In genomic region chr2:151985426-151986172, GRCm38 (mm10) we compare ENCODE assay signal across 20 mouse cellular contexts. TPM values are rescaled to one million over a fixed set of nuclear protein-coding genes. Genes with fewer than 3 reads are reported as not detected.
A peak's percentile ranks its signal among the peaks of the same experiment; 100 is the strongest.
DNase-seq lines count a peak whose midpoint lies in the region; ATAC-seq and TF ChIP-seq lines count a peak whose summit lies in the region.
"Had no signal": no experiment of that assay in that cellular context is flagged by ENCODE, and none has a peak within 500 bp of the region (broad histone marks: within the 10 kb centered on the region; RNA-seq: fewer than 3 reads in every experiment).

No protein-coding gene starts in this region.

- peak overlapping the region; percentile 5; the same call in 1 of the 2 replicates for H3K27ac ChIP-seq in kidney, embryonic 14.5 days (ENCODE audit: low read depth, low read length)
- no peak overlapping the region for H3K27ac ChIP-seq in lung, embryonic 16.5 days (ENCODE audit: low read length)
- no peak overlapping the region for H3K27ac ChIP-seq in lung, postnatal 0 days (ENCODE audit: low read length)
- H3K27ac ChIP-seq in hindbrain, embryonic 11.5 days (ENCODE audit: low read depth, low read length) = no peak overlapping the region
- H3K27ac ChIP-seq: embryonic facial prominence, embryonic 15.5 days; forebrain, embryonic 10.5 days; heart, embryonic 10.5 days; lung, embryonic 15.5 days; stomach, embryonic 15.5 days had no signal

- H3K27me3 ChIP-seq in kidney, embryonic 14.5 days (ENCODE audit: control insufficient read depth, insufficient read depth, low read length) = no peaks in the 10 kb centered on the region
- H3K27me3 ChIP-seq in lung, embryonic 16.5 days (ENCODE audit: control insufficient read depth, insufficient read depth, low read depth, low read length) = no peaks in the 10 kb centered on the region
- H3K27me3 ChIP-seq in lung, postnatal 0 days (replicated peaks; ENCODE audit: insufficient read depth, low read length) = no peaks in the 10 kb centered on the region
- H3K27me3 ChIP-seq in hindbrain, embryonic 11.5 days (ENCODE audit: control insufficient read depth, insufficient read depth, low read length) = no peaks in the 10 kb centered on the region
- H3K27me3 ChIP-seq: lung, embryonic 15.5 days; Patski; stomach, embryonic 15.5 days had no signal

- H3K4me1 ChIP-seq in kidney, embryonic 14.5 days (ENCODE audit: control insufficient read depth, insufficient read depth, low read length) = no peaks in the 10 kb centered on the region
- peaks cover 2% of the 10 kb centered on the region for H3K4me1 ChIP-seq in lung, embryonic 16.5 days (replicated peaks; ENCODE audit: control insufficient read depth, insufficient read depth, low read length)
- H3K4me1 ChIP-seq in lung, postnatal 0 days (ENCODE audit: insufficient read depth, low read depth, low read length) = peaks cover 2% of the 10 kb centered on the region; the same call in 1 of the 2 replicates
- H3K4me1 ChIP-seq in hindbrain, embryonic 11.5 days (replicated peaks; ENCODE audit: control insufficient read depth, insufficient read depth, low read length) = no peaks in the 10 kb centered on the region

- H3K4me3 ChIP-seq in kidney, embryonic 14.5 days (ENCODE audit: low read length) = no peak overlapping the region
- no peak overlapping the region for H3K4me3 ChIP-seq in lung, embryonic 16.5 days (ENCODE audit: low read length)
- H3K4me3 ChIP-seq in lung, postnatal 0 days (ENCODE audit: low read depth, low read length) = no peak overlapping the region
- H3K4me3 ChIP-seq in hindbrain, embryonic 11.5 days (ENCODE audit: low read depth, low read length) = no peak overlapping the region
- H3K4me3 ChIP-seq: embryonic facial prominence, embryonic 15.5 days; forebrain, embryonic 10.5 days; heart, embryonic 10.5 days; lung, embryonic 15.5 days; megakaryocyte, embryonic 14.5 days; stomach, embryonic 15.5 days had no signal

- WGBS in kidney, embryonic 14.5 days = 28% methylated on average over 7 of the region's 7 CpGs
- 47% methylated on average over 7 of the region's 7 CpGs for WGBS in lung, embryonic 16.5 days
- 47% methylated on average over 7 of the region's 7 CpGs for WGBS in lung, postnatal 0 days
- WGBS in hindbrain, embryonic 11.5 days = 72% methylated on average over 7 of the region's 7 CpGs

- peak; percentile 79 for ATAC-seq in kidney, embryonic 14.5 days (ENCODE audit: low FRiP score, low TSS enrichment)
- 0 out of 2 replicates have a peak, but pooled peaks have one; percentile 34 for ATAC-seq in lung, embryonic 16.5 days (ENCODE audit: low read depth)
- no peak for ATAC-seq in lung, postnatal 0 days
- ATAC-seq in common myeloid progenitor, adult 5-6 weeks (replicated peaks; ENCODE audit: low read depth, poor library complexity, severe bottlenecking) = peak; percentile 52
- ATAC-seq in neutrophil, adult 5-6 weeks (ENCODE audit: extremely low read depth, insufficient number of reproducible peaks, low FRiP score, poor library complexity, severe bottlenecking) = 0 out of 2 replicates have a peak, but pooled peaks have one; percentile 30
- no peak for ATAC-seq in hindbrain, embryonic 11.5 days (ENCODE audit: low FRiP score)
- ATAC-seq: activated CD4-positive, CD25-positive, alpha-beta regulatory T cell, adult 4 months; Patski had no signal

- no peak overlapping the region for H3K4me2 ChIP-seq in kidney, embryonic 14.5 days (replicated peaks; ENCODE audit: low read depth, low read length)
- H3K4me2 ChIP-seq in lung, embryonic 16.5 days (ENCODE audit: low read depth, low read length) = no peak overlapping the region
- H3K4me2 ChIP-seq in lung, postnatal 0 days (replicated peaks; ENCODE audit: low read depth, low read length) = no peak overlapping the region
- no peak overlapping the region for H3K4me2 ChIP-seq in hindbrain, embryonic 11.5 days (replicated peaks; ENCODE audit: low read depth, low read length)
- H3K4me2 ChIP-seq: embryonic facial prominence, embryonic 15.5 days; lung, embryonic 15.5 days; stomach, embryonic 15.5 days had no signal

- no peaks in the 10 kb centered on the region for H3K9me3 ChIP-seq in kidney, embryonic 14.5 days (ENCODE audit: control insufficient read depth, low read length)
- no peaks in the 10 kb centered on the region for H3K9me3 ChIP-seq in lung, embryonic 16.5 days (ENCODE audit: control insufficient read depth, low read length)
- H3K9me3 ChIP-seq in lung, postnatal 0 days (ENCODE audit: low read length) = no peaks in the 10 kb centered on the region
- no peaks in the 10 kb centered on the region for H3K9me3 ChIP-seq in hindbrain, embryonic 11.5 days (ENCODE audit: control insufficient read depth, low read length)
- H3K9me3 ChIP-seq: embryonic facial prominence, embryonic 15.5 days; forebrain, embryonic 10.5 days; heart, embryonic 10.5 days; lung, embryonic 15.5 days; megakaryocyte, embryonic 14.5 days; stomach, embryonic 15.5 days had no signal

- TF ChIP-seq CTCF in lung, postnatal 0 days (IDR thresholded peaks at IDR 0.05) = no peak

- H3K36me3 ChIP-seq in kidney, embryonic 14.5 days (ENCODE audit: control insufficient read depth, insufficient read depth, low read length) = no peaks in the 10 kb centered on the region
- H3K36me3 ChIP-seq in lung, embryonic 16.5 days (ENCODE audit: control insufficient read depth, insufficient read depth, low read length) = no peaks in the 10 kb centered on the region
- no peaks in the 10 kb centered on the region for H3K36me3 ChIP-seq in lung, postnatal 0 days (ENCODE audit: insufficient read depth, low read length)
- no peaks in the 10 kb centered on the region for H3K36me3 ChIP-seq in hindbrain, embryonic 11.5 days (ENCODE audit: control insufficient read depth, insufficient read depth, low read length)
- H3K36me3 ChIP-seq: embryonic facial prominence, embryonic 15.5 days; forebrain, embryonic 10.5 days; heart, embryonic 10.5 days; lung, embryonic 15.5 days; stomach, embryonic 15.5 days had no signal

- no peak for DNase-seq in kidney, adult 18-20 months
- no peak for DNase-seq in lung, postnatal 0 days (ENCODE audit: low spot score)
- no peak for DNase-seq in hindbrain, embryonic 11.5 days (ENCODE audit: low spot score)
- DNase-seq: cerebellum, adult 9-10 months; gastrocnemius, postnatal 14 days; heart, postnatal 4 days; layer of hippocampus, postnatal 36 days; spleen, adult 18-20 months had no signal

- no peak for TF ChIP-seq EP300 in lung, postnatal 0 days (IDR thresholded peaks at IDR 0.05)

- H3K9ac ChIP-seq in kidney, embryonic 14.5 days (ENCODE audit: low read depth, low read length) = no peak overlapping the region
- H3K9ac ChIP-seq in lung, embryonic 16.5 days (ENCODE audit: low read length) = no peak overlapping the region
- H3K9ac ChIP-seq in lung, postnatal 0 days (replicated peaks; ENCODE audit: low read depth) = no peak overlapping the region
- no peak overlapping the region for H3K9ac ChIP-seq in hindbrain, embryonic 11.5 days (ENCODE audit: low read depth, low read length)
- H3K9ac ChIP-seq: embryonic facial prominence, embryonic 15.5 days; lung, embryonic 15.5 days; stomach, embryonic 15.5 days had no signal

RNA-seq across cellular contexts. Expression of gene Fam110a, which starts 5.6 kb away (rescaled TPM):
- polyA plus RNA-seq in kidney, embryonic 14.5 days (2014; fragmentation: Nextera tagmentation; extraction: Ambion mirVana) = 19.7 and 29.9 TPM in 2 replicates
- polyA plus RNA-seq in lung, embryonic 16.5 days (2015; fragmentation: Nextera tagmentation; extraction: Ambion mirVana) = 33.6 and 34.0 TPM in 2 replicates
- 34.8 and 36.3 TPM in 2 replicates for polyA plus RNA-seq in lung, postnatal 0 days (2015; fragmentation: Nextera tagmentation; extraction: Ambion mirVana)
- 3.4 and 6.7 TPM in 2 replicates for total RNA-seq in common myeloid progenitor, adult 5-6 weeks (2017)
- total RNA-seq in neutrophil, adult 5-6 weeks (2017) = 5.3 and 7.4 TPM in 2 replicates
- polyA plus RNA-seq in hindbrain, embryonic 11.5 days (2014; fragmentation: Nextera tagmentation; extraction: Ambion mirVana) = 87.1 and 87.5 TPM in 2 replicates

RNA-seq across cellular contexts. Expression of gene Slc52a3, which starts 10.7 kb away (rescaled TPM):
- 3.4 and 6.8 TPM in 2 replicates for polyA plus RNA-seq in kidney, embryonic 14.5 days (2014; fragmentation: Nextera tagmentation; extraction: Ambion mirVana)
- polyA plus RNA-seq in lung, embryonic 16.5 days (2015; fragmentation: Nextera tagmentation; extraction: Ambion mirVana) = 4.7 and 5.9 TPM in 2 replicates
- 26.0 and 26.7 TPM in 2 replicates for polyA plus RNA-seq in lung, postnatal 0 days (2015; fragmentation: Nextera tagmentation; extraction: Ambion mirVana)
- total RNA-seq in common myeloid progenitor, adult 5-6 weeks (2017) = 0.87 and 1.1 TPM in 2 replicates
- 1.4 and 1.5 TPM in 2 replicates for total RNA-seq in neutrophil, adult 5-6 weeks (2017)
- 0.56 and 0.73 TPM in 2 replicates for polyA plus RNA-seq in hindbrain, embryonic 11.5 days (2014; fragmentation: Nextera tagmentation; extraction: Ambion mirVana)

Comparison
In these comparisons a context has a peak if more than half of its experiments do, and no peak if none do; other contexts are left out.
1. ATAC-seq: peak in kidney, embryonic 14.5 days (single experiment), lung, embryonic 16.5 days (single experiment), common myeloid progenitor, adult 5-6 weeks (single experiment) and neutrophil, adult 5-6 weeks (single experiment); none in lung, postnatal 0 days (single experiment) and hindbrain, embryonic 11.5 days (single experiment).